Mouse (Mus musculus): ENCODE results near the gene Ier3.

DNA sequence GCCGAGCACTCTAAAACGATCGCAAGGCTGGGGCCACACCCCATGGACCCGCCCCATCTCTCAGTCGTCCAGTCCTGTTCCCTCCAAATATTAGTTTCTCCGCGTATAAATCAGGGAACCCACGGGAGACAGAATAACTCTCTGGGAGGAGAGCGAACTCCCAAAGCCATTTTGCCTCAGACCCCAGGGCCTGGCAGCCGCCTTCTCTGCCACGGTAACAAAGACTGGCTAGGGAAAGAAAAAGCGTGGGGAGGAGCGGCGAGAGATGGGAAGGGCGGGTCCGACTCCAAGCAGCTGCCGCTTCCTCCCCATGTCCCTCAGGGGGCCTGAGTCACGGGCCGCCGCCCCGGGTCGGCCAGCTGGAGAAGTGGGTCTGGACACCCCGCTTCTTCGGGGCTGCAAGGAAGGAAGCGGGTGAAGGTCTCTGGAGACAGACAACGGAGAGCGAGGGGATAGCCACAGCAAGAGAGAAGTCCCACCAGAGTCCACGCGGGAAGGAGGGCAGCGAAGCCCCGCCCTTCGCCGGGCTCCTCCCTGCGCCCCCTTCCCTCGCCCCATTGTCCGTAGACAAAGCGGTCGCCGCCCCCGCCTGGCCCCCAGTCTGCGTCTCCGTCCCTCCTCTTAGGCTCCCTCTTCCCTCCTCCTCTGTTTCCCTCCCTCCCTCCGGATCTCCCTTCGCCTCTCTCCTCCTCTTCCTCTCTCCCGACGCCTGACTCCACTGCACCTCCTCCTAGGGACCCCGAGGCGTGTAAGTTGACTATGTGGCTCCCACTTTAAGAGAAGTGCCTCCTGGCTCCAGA is 44.2 kb downstream of the Ier3 start, which contains the start of gene Ppp1r18:
- TF ChIP-seq CTCF (IDR thresholded peaks at IDR 0.05; ENCODE audit: low read depth) (no peak), EP300 (IDR thresholded peaks at IDR 0.05; ENCODE audit: low read depth) (no peak)

All from liver, postnatal 0 days (tissue).